Mouse (Mus musculus): ENCODE measurements at regions not wholly inside any gene's neighbourhood (a gene's known extent, or its start where the extent isn't known, plus 50 kb on each side); places are given as distances from the start of the nearest gene placed in this dataset.

DNA sequence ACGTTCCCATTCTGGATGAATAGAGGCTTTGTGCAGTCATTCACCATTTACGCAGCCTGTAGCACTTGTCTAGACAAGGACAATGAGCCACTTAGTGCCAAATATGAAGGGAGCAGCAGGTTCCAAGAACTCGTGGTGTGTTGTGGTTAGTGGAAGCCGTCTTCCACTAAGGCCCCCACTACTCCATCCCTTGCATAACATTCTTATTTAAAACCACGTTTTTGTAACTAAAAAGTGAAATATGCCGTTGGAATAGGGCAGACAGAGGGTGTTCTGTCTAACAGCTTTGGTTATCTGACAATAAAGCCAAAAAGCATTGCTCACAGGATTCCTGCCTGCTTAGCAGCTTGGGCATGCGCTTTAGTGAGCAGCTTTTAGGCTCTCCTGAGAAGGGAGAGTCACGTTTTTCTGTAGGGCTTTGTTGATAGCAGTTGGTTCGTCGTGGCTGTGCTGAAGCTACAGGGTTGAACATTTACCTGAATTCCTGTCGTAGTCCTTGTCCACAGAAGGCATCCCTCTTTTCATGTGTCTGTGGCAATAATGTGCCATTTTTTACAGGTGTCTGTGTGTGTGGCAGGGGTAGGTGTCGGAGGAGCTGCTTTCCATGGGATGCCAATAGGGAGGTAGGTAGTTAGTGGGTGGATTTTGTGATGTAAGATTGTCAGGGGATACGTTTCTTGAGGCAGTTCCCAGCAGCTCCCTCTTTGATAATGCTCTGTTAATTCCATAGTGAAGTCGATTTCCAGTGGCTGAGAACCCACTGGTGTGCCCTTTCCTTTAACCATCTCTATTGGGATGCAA is 221.9 kb downstream of the 1700064H15Rik start:
- intact Hi-C loops (cut with DNase I): no loop called here
- peak; percentile 11 to 28 for DNase-seq (ENCODE audit: extremely low spot score in 1 of 2, low spot score in 2 of 2)

DNA sequence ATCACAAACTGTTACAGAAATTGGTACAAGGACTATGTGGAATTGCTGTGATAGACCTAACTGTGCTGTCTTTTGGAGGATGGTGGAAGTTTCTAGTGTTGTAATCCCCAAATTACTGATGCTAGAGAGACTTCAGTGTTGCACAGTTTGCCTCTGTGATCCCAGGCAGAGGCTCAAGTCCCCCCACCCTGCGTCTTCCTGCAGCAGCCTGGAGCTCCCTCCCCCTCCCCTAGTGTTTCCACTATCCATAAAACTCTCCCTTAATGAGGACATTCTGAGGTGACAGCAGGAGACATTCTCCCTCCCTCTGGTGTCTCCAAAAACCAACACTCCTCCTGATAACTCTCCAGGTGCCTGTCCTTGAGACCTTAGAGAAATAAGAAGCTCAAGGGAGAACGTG is 242.8 kb downstream of the 1700064H15Rik start:
- intact Hi-C loops (cut with DNase I): no loop called here
- no peak for DNase-seq (ENCODE audit: extremely low spot score in 1 of 2, low spot score in 2 of 2)

- DNase-seq (ENCODE audit: extremely low spot score in 1 of 2, low spot score in 2 of 2): no peak
- intact Hi-C loops (cut with DNase I): no loop called here
Observed at GRCm38 (mm10) chr3:19368998-19369397, 259.5 kb downstream of the 1700064H15Rik start.

- intact Hi-C loops (cut with DNase I): no loop called here
- no peak for DNase-seq (ENCODE audit: extremely low spot score in 1 of 2, low spot score in 2 of 2)
Observed at GRCm38 (mm10) chr3:19367761-19368160, 260.7 kb downstream of the 1700064H15Rik start.
